32 mouse cellular contexts compared by ENCODE assay signal in the genomic region with DNA sequence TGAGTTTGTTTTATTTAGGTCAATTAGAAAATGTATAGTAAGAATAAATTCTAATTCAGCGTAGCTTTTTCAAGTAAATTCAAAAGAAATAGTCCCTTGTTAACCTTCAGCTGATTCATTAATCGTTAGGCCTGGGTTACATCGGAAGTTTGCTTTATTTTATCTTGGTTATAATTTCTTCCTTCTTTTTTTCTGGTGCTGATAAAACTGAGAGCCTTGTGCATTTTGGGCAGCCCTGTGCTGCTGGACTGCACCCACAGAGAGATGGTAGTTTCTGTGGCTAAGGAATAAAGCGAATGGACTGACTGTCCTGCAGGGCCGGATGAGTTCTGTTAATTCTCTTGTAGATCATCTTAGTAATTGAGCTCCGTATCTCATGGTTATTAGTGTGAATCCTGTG.
"Had no signal": no experiment of that assay in that cellular context is flagged by ENCODE, and none has a peak within 500 bp of the region (broad histone marks: within the 10 kb centered on the region; RNA-seq: fewer than 3 reads in every experiment).

No protein-coding gene starts in this region.

- H3K4me1 ChIP-seq: liver, embryonic 15.5 days; midbrain, embryonic 15.5 days had no signal

- H3K27ac ChIP-seq: limb, embryonic 10.5 days; limb, embryonic 12.5 days; limb, embryonic 13.5 days; limb, embryonic 15.5 days; liver, embryonic 12.5 days; liver, embryonic 13.5 days; liver, embryonic 14.5 days; liver, embryonic 15.5 days; lung, embryonic 15.5 days; macrophage; midbrain, embryonic 13.5 days; midbrain, embryonic 15.5 days; neural tube, embryonic 12.5 days had no signal

- H3K9me3 ChIP-seq: limb, embryonic 10.5 days; limb, embryonic 12.5 days; limb, embryonic 13.5 days; limb, embryonic 15.5 days; liver, embryonic 12.5 days; liver, embryonic 13.5 days; liver, embryonic 15.5 days; lung, embryonic 15.5 days; megakaryocyte, embryonic 14.5 days; midbrain, embryonic 10.5 days; midbrain, embryonic 12.5 days; midbrain, embryonic 13.5 days; midbrain, embryonic 15.5 days; neural tube, embryonic 12.5 days had no signal

- ATAC-seq: liver, embryonic 12.5 days; liver, postnatal 0 days; lung, postnatal 0 days; midbrain, embryonic 13.5 days; midbrain, embryonic 15.5 days; midbrain, embryonic 16.5 days had no signal

- H3K4me3 ChIP-seq: left cerebral cortex, adult 2 months; limb, embryonic 10.5 days; limb, embryonic 12.5 days; limb, embryonic 13.5 days; limb, embryonic 15.5 days; liver, embryonic 12.5 days; liver, embryonic 13.5 days; liver, embryonic 15.5 days; lung, embryonic 15.5 days; megakaryocyte, embryonic 14.5 days; midbrain, embryonic 10.5 days; midbrain, embryonic 12.5 days; midbrain, embryonic 13.5 days; midbrain, embryonic 15.5 days; myocyte; neural tube, embryonic 12.5 days had no signal

- H3K4me2 ChIP-seq: limb, embryonic 12.5 days; limb, embryonic 13.5 days; limb, embryonic 15.5 days; liver, embryonic 11.5 days; liver, embryonic 12.5 days; liver, embryonic 13.5 days; liver, embryonic 15.5 days; lung, embryonic 14.5 days; lung, embryonic 15.5 days; midbrain, embryonic 11.5 days; midbrain, embryonic 12.5 days; midbrain, embryonic 13.5 days; midbrain, embryonic 15.5 days; neural tube, embryonic 12.5 days had no signal

- H3K9ac ChIP-seq: limb, embryonic 12.5 days; limb, embryonic 13.5 days; limb, embryonic 15.5 days; liver, embryonic 12.5 days; liver, embryonic 13.5 days; liver, embryonic 14.5 days; liver, embryonic 15.5 days; liver, postnatal 0 days; lung, embryonic 14.5 days; lung, embryonic 15.5 days; midbrain, embryonic 12.5 days; midbrain, embryonic 13.5 days; midbrain, embryonic 15.5 days had no signal

- H3K27me3 ChIP-seq: limb, embryonic 12.5 days; limb, embryonic 13.5 days; limb, embryonic 15.5 days; liver, embryonic 12.5 days; liver, embryonic 13.5 days; liver, embryonic 15.5 days; lung, embryonic 15.5 days; megakaryocyte, embryonic 14.5 days; midbrain, embryonic 12.5 days; midbrain, embryonic 13.5 days; midbrain, embryonic 15.5 days; neural tube, embryonic 12.5 days had no signal

- DNase-seq: left cerebral cortex, postnatal 4 days; liver; liver, embryonic 13.5 days; liver, postnatal 0 days; lung, adult 18-20 months; lung, adult 2 months; lung, embryonic 14.5 days; lung, postnatal 10 days; lung, postnatal 14 days; lung, postnatal 36 days; midbrain, embryonic 14.5 days had no signal
